Mouse (Mus musculus): ENCODE measurements around the gene Tpcn1. TPM values are rescaled to one million over a fixed set of nuclear protein-coding genes. Genes with fewer than 3 reads are reported as not detected.
A peak's percentile ranks its signal among the peaks of the same experiment; 100 is the strongest.

Gene Tpcn1
- polyA plus RNA-seq, 1 experiment from 2014 or later: 14.9 TPM

GRCm38 (mm10) chr5:120626399-120626798, 37.9 kb upstream of the Tpcn1 start:
- no peak overlapping the region for H3K27ac ChIP-seq (ENCODE audit: low read depth, low read length)
- ATAC-seq (ENCODE audit: insufficient read depth, low FRiP score, low TSS enrichment) (peak; percentile 36; the same call in 1 of the 2 replicates), DNase-seq (ENCODE audit: low spot score) (peak; percentile 62)
- H3K27me3 ChIP-seq (ENCODE audit: control insufficient read depth, insufficient read depth, low read length): 0 out of 2 replicates have a peak, but pooled peaks cover under 1% of the 10 kb centered on the region
- no peak overlapping the region for H3K4me3 ChIP-seq (ENCODE audit: low read depth, low read length)
- no peaks in the 10 kb centered on the region for H3K9me3 ChIP-seq (ENCODE audit: control insufficient read depth, low read length)
- H3K4me1 ChIP-seq (ENCODE audit: control insufficient read depth, insufficient read depth, low read length): no peaks in the 10 kb centered on the region
- no peak overlapping the region for H3K9ac ChIP-seq (ENCODE audit: low read length)
- H3K36me3 ChIP-seq (ENCODE audit: control insufficient read depth, insufficient read depth, low read length): peaks cover 25% of the 10 kb centered on the region
- 28% methylated on average over 19 of the region's 19 CpGs for WGBS
- H3K4me2 ChIP-seq (ENCODE audit: low read depth): no peak overlapping the region

- WGBS: 95% methylated on average over 10 of the region's 10 CpGs
- ATAC-seq (ENCODE audit: insufficient read depth, low FRiP score, low TSS enrichment): no peak
Observed at GRCm38 (mm10) chr5:120624427-120624826, 36.0 kb upstream of the Tpcn1 start.

GRCm38 (mm10) chr5:120622198-120622851, 33.9 kb upstream of the Tpcn1 start:
- H3K27me3 ChIP-seq (ENCODE audit: control insufficient read depth, insufficient read depth, low read length): no peaks in the 10 kb centered on the region
- H3K9me3 ChIP-seq (ENCODE audit: control insufficient read depth, low read length): no peaks in the 10 kb centered on the region
- no peak overlapping the region for H3K4me2 ChIP-seq (ENCODE audit: low read depth)
- DNase-seq (ENCODE audit: low spot score): no peak
- ATAC-seq (ENCODE audit: insufficient read depth, low FRiP score, low TSS enrichment): no peak
- peaks cover 52% of the 10 kb centered on the region for H3K36me3 ChIP-seq (ENCODE audit: control insufficient read depth, insufficient read depth, low read length)
- no peaks in the 10 kb centered on the region for H3K4me1 ChIP-seq (ENCODE audit: control insufficient read depth, insufficient read depth, low read length)
- no peak overlapping the region for H3K27ac ChIP-seq (ENCODE audit: low read depth, low read length)
- H3K4me3 ChIP-seq (ENCODE audit: low read depth, low read length): no peak overlapping the region
- H3K9ac ChIP-seq (ENCODE audit: low read length): no peak overlapping the region
- 75% methylated on average over 5 of the region's 5 CpGs for WGBS

More at GRCm38 (mm10) chr5:120624427-120624826, 36.0 kb upstream of the Tpcn1 start:
- H3K4me3 ChIP-seq (ENCODE audit: low read depth, low read length): no peak overlapping the region
- no peaks in the 10 kb centered on the region for H3K9me3 ChIP-seq (ENCODE audit: control insufficient read depth, low read length)
- no peaks in the 10 kb centered on the region for H3K27me3 ChIP-seq (ENCODE audit: control insufficient read depth, insufficient read depth, low read length)
- no peak overlapping the region for H3K27ac ChIP-seq (ENCODE audit: low read depth, low read length)
- H3K36me3 ChIP-seq (ENCODE audit: control insufficient read depth, insufficient read depth, low read length): peaks cover 39% of the 10 kb centered on the region
- H3K4me1 ChIP-seq (ENCODE audit: control insufficient read depth, insufficient read depth, low read length): no peaks in the 10 kb centered on the region
- no peak for DNase-seq (ENCODE audit: low spot score)
- no peak overlapping the region for H3K4me2 ChIP-seq (ENCODE audit: low read depth)
- no peak overlapping the region for H3K9ac ChIP-seq (ENCODE audit: low read length)

GRCm38 (mm10) chr5:120621846-120622197, 33.3 kb upstream of the Tpcn1 start:
- Histone ChIP-seq H3K4me2 (ENCODE audit: low read depth) (no peak overlapping the region), H3K9ac (ENCODE audit: low read length) (no peak overlapping the region), H3K27me3 (ENCODE audit: control insufficient read depth, insufficient read depth, low read length) (no peaks in the 10 kb centered on the region), H3K4me3 (ENCODE audit: low read depth, low read length) (no peak overlapping the region), H3K4me1 (ENCODE audit: control insufficient read depth, insufficient read depth, low read length) (no peaks in the 10 kb centered on the region), H3K27ac (ENCODE audit: low read depth, low read length) (no peak overlapping the region), H3K36me3 (ENCODE audit: control insufficient read depth, insufficient read depth, low read length) (peaks cover 51% of the 10 kb centered on the region), H3K9me3 (ENCODE audit: control insufficient read depth, low read length) (no peaks in the 10 kb centered on the region)
- WGBS: 89% methylated on average over 10 of the region's 10 CpGs
- ATAC-seq (ENCODE audit: insufficient read depth, low FRiP score, low TSS enrichment) (no peak), DNase-seq (ENCODE audit: low spot score) (no peak)

- Histone ChIP-seq H3K4me3 (ENCODE audit: low read depth, low read length) (no peak overlapping the region), H3K27ac (ENCODE audit: low read depth, low read length) (no peak overlapping the region), H3K4me1 (ENCODE audit: control insufficient read depth, insufficient read depth, low read length) (no peaks in the 10 kb centered on the region), H3K27me3 (ENCODE audit: control insufficient read depth, insufficient read depth, low read length) (no peaks in the 10 kb centered on the region), H3K4me2 (ENCODE audit: low read depth) (no peak overlapping the region), H3K9me3 (ENCODE audit: control insufficient read depth, low read length) (no peaks in the 10 kb centered on the region), H3K36me3 (ENCODE audit: control insufficient read depth, insufficient read depth, low read length) (peaks cover 53% of the 10 kb centered on the region), H3K9ac (ENCODE audit: low read length) (no peak overlapping the region)
- DNase-seq (ENCODE audit: low spot score): no peak
- 94% methylated on average over 23 of the region's 23 CpGs for WGBS
- ATAC-seq (ENCODE audit: insufficient read depth, low FRiP score, low TSS enrichment): no peak
Observed at GRCm38 (mm10) chr5:120621078-120621765, 32.7 kb upstream of the Tpcn1 start.

- ATAC-seq (ENCODE audit: insufficient read depth, low FRiP score, low TSS enrichment) (0 out of 2 replicates have a peak, but pooled peaks have one; percentile 17), DNase-seq (ENCODE audit: low spot score) (peak; percentile 85)
- H3K36me3 ChIP-seq (ENCODE audit: control insufficient read depth, insufficient read depth, low read length): peaks cover 53% of the 10 kb centered on the region
- no peaks in the 10 kb centered on the region for H3K9me3 ChIP-seq (ENCODE audit: control insufficient read depth, low read length)
- H3K4me1 ChIP-seq (ENCODE audit: control insufficient read depth, insufficient read depth, low read length): no peaks in the 10 kb centered on the region
- H3K4me3 ChIP-seq (ENCODE audit: low read depth, low read length): no peak overlapping the region
- no peaks in the 10 kb centered on the region for H3K27me3 ChIP-seq (ENCODE audit: control insufficient read depth, insufficient read depth, low read length)
- 69% methylated on average over 18 of the region's 18 CpGs for WGBS
- H3K9ac ChIP-seq (ENCODE audit: low read length): no peak overlapping the region
- no peak overlapping the region for H3K27ac ChIP-seq (ENCODE audit: low read depth, low read length)
- H3K4me2 ChIP-seq (ENCODE audit: low read depth): no peak overlapping the region
Observed at GRCm38 (mm10) chr5:120620375-120621077, 32.1 kb upstream of the Tpcn1 start.

- no peaks in the 10 kb centered on the region for H3K27me3 ChIP-seq (ENCODE audit: control insufficient read depth, insufficient read depth, low read length)
- no peak overlapping the region for H3K27ac ChIP-seq (ENCODE audit: low read depth, low read length)
- H3K9ac ChIP-seq (ENCODE audit: low read length): no peak overlapping the region
- no peak overlapping the region for H3K4me3 ChIP-seq (ENCODE audit: low read depth, low read length)
- no peak for ATAC-seq (ENCODE audit: insufficient read depth, low FRiP score, low TSS enrichment)
- 22% methylated on average over 5 of the region's 5 CpGs for WGBS
- peak; percentile 54 for DNase-seq (ENCODE audit: low spot score)
- no peak overlapping the region for H3K4me2 ChIP-seq (ENCODE audit: low read depth)
- H3K9me3 ChIP-seq (ENCODE audit: control insufficient read depth, low read length): no peaks in the 10 kb centered on the region
- H3K36me3 ChIP-seq (ENCODE audit: control insufficient read depth, insufficient read depth, low read length): peaks cover 47% of the 10 kb centered on the region
- no peaks in the 10 kb centered on the region for H3K4me1 ChIP-seq (ENCODE audit: control insufficient read depth, insufficient read depth, low read length)
Observed at GRCm38 (mm10) chr5:120619201-120619600, 30.7 kb upstream of the Tpcn1 start.

- WGBS: 86% methylated on average over 12 of the region's 12 CpGs
- Histone ChIP-seq H3K27me3 (ENCODE audit: control insufficient read depth, insufficient read depth, low read length) (no peaks in the 10 kb centered on the region), H3K36me3 (ENCODE audit: control insufficient read depth, insufficient read depth, low read length) (peaks cover 47% of the 10 kb centered on the region), H3K4me3 (ENCODE audit: low read depth, low read length) (no peak overlapping the region), H3K4me2 (ENCODE audit: low read depth) (no peak overlapping the region), H3K9me3 (ENCODE audit: control insufficient read depth, low read length) (no peaks in the 10 kb centered on the region), H3K4me1 (ENCODE audit: control insufficient read depth, insufficient read depth, low read length) (peaks cover 2% of the 10 kb centered on the region; the same call in 1 of the 2 replicates), H3K9ac (ENCODE audit: low read length) (no peak overlapping the region), H3K27ac (ENCODE audit: low read depth, low read length) (no peak overlapping the region)
- DNase-seq (ENCODE audit: low spot score): no peak
- ATAC-seq (ENCODE audit: insufficient read depth, low FRiP score, low TSS enrichment): no peak
Observed at GRCm38 (mm10) chr5:120618778-120619177, 30.3 kb upstream of the Tpcn1 start.
